Mouse (Mus musculus): Measurements from ENCODE around the gene Acp4.

Gene Acp4

DNA sequence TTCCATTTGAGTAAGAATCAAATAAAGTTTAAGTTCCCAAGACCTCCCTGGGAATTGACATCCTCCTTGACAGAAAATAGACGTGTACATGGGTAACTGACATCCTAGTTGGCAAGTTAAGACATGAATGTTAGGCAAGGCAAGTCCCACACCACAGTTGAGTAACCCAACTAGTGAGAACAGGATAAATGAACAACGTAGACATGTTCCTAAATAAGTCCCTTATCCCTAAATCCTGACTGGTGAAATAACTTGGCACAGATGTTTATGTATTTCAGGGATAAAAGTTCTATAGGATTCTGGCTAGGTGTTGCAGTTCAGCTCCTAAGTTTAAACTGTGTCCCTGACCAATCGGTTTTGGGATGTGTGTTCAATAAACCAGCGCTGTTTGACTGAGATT, 33.8 kb upstream of the Acp4 start:
- no peak for TF ChIP-seq CTCF (conservative IDR thresholded peaks at IDR 0.05; ENCODE audit: low read length)
- TF ChIP-seq NANOG (IDR thresholded peaks at IDR 0.05; ENCODE audit: borderline replicate concordance, low read length): no peak
- no peak for TF ChIP-seq POU5F1 (IDR thresholded peaks at IDR 0.05; ENCODE audit: borderline replicate concordance, low read length)
- H3K4me3 ChIP-seq (replicated peaks; ENCODE audit: low read length): no peak overlapping the region
- 0 out of 2 replicates have a peak, but pooled peaks cover 4% of the 10 kb centered on the region for H3K36me3 ChIP-seq (ENCODE audit: insufficient read depth, low read length)
- H3K9me3 ChIP-seq (ENCODE audit: low read length): peaks cover 48% of the 10 kb centered on the region
- 0 out of 2 replicates have a peak, but pooled peaks cover 8% of the 10 kb centered on the region for H3K4me1 ChIP-seq (replicated peaks; ENCODE audit: low read depth, low read length)
- no peaks in the 10 kb centered on the region for H3K27me3 ChIP-seq (ENCODE audit: insufficient read depth, low read length)

DNA sequence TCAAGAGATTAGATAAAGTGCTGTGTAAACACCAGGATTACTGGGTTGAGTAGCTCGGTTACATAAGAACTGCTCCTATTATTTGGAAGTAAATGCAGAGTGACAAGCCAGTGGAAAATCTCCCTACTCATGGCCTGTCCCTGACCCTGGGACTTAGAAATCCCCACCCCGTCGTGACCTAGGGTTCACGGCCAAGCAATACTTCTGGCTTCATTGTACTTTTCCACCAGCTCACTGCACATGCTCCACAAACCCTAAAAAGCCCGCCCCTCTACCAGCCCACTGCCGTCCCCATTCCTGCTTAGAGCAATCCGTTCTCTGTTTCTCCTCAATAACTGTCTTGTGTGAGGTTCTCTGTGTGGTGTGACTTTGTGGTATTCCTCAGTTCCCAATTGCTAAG, 30.6 kb upstream of the Acp4 start:
- TF ChIP-seq CTCF (conservative IDR thresholded peaks at IDR 0.05; ENCODE audit: low read length) (no peak), NANOG (IDR thresholded peaks at IDR 0.05; ENCODE audit: borderline replicate concordance, low read length) (no peak), POU5F1 (IDR thresholded peaks at IDR 0.05; ENCODE audit: borderline replicate concordance, low read length) (no peak)

DNA sequence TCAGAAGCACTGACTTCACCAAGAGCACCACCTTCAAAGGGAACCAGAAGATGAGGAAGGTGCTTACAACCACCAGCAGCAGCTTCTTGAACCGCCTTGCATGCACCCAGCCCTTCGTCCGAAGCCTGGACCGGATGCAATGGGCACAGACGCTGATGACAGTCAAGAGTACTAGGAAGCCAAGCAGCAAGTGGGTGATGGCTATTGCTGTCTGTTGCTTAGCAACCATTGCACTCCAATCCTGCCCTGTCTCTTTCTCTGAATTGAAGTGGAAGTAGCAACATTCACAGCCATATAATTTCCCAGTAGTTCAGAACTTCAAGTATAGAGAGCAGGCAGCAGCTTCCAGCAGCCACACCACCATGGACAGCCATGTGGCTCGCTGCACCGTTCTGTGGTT, 24.4 kb upstream of the Acp4 start:
- Histone ChIP-seq H3K4me3 (replicated peaks; ENCODE audit: low read length) (no peak overlapping the region), H3K4me1 (replicated peaks; ENCODE audit: low read depth, low read length) (peaks cover 12% of the 10 kb centered on the region), H3K27me3 (ENCODE audit: insufficient read depth, low read length) (no peaks in the 10 kb centered on the region), H3K36me3 (ENCODE audit: insufficient read depth, low read length) (no peaks in the 10 kb centered on the region), H3K9me3 (ENCODE audit: low read length) (no peaks in the 10 kb centered on the region)
- TF ChIP-seq POU5F1 (IDR thresholded peaks at IDR 0.05; ENCODE audit: borderline replicate concordance, low read length) (no peak), NANOG (IDR thresholded peaks at IDR 0.05; ENCODE audit: borderline replicate concordance, low read length) (no peak), CTCF (conservative IDR thresholded peaks at IDR 0.05; ENCODE audit: low read length) (no peak)

More for the DNA sequence above, 30.6 kb upstream of the Acp4 start:
- H3K27me3 ChIP-seq (ENCODE audit: insufficient read depth, low read length): no peaks in the 10 kb centered on the region
- H3K36me3 ChIP-seq (ENCODE audit: insufficient read depth, low read length): 0 out of 2 replicates have a peak, but pooled peaks cover 4% of the 10 kb centered on the region
- H3K9me3 ChIP-seq (ENCODE audit: low read length): peaks cover 28% of the 10 kb centered on the region
- peaks cover 8% of the 10 kb centered on the region; the same call in 1 of the 2 replicates for H3K4me1 ChIP-seq (replicated peaks; ENCODE audit: low read depth, low read length)
- no peak overlapping the region for H3K4me3 ChIP-seq (replicated peaks; ENCODE audit: low read length)

DNA sequence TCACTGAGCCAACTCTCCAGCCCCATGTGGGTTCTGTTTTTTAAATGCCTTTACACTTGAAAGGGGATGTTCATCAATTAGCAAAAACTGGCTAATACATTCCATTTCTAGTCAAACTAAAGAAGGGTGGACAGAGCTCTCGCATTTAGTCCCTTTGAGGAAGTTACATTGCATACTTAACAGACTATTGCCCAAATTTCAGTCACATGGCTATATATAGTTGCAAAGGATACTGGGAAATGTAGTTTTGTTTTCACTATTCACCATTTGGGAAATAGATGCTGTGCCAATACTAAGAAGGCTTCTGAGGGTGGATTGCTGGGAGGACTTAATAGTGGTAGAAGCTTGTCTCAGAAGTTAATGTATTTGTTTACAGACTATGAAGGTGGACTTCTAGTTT, 23.8 kb upstream of the Acp4 start:
- H3K36me3 ChIP-seq (ENCODE audit: insufficient read depth, low read length): no peaks in the 10 kb centered on the region
- peaks cover 15% of the 10 kb centered on the region for H3K4me1 ChIP-seq (replicated peaks; ENCODE audit: low read depth, low read length)
- H3K9me3 ChIP-seq (ENCODE audit: low read length): no peaks in the 10 kb centered on the region
- H3K27me3 ChIP-seq (ENCODE audit: insufficient read depth, low read length): no peaks in the 10 kb centered on the region
- no peak overlapping the region for H3K4me3 ChIP-seq (replicated peaks; ENCODE audit: low read length)
- TF ChIP-seq POU5F1 (IDR thresholded peaks at IDR 0.05; ENCODE audit: borderline replicate concordance, low read length) (no peak), NANOG (IDR thresholded peaks at IDR 0.05; ENCODE audit: borderline replicate concordance, low read length) (no peak), CTCF (conservative IDR thresholded peaks at IDR 0.05; ENCODE audit: low read length) (no peak)

DNA sequence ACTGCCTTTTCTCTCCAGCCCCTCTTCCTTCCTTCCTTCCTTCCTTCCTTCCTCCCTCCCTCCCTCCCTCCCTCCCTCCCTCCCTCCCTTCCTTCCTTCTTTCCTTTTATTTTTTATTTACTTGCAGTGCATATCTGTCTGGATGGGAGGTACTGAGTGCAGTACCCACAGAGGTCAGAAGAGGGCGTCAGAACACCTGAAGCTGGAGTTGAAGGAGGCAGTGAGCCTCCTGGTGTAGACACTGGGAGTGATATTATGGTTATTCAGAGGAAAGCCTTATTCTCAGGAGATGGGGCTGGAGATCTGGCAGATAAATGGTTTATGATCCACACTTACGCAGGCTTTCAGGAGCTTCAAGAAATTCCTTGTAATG, 20.1 kb upstream of the Acp4 start:
- no peaks in the 10 kb centered on the region for H3K9me3 ChIP-seq (ENCODE audit: low read length)
- no peaks in the 10 kb centered on the region for H3K36me3 ChIP-seq (ENCODE audit: insufficient read depth, low read length)
- H3K27me3 ChIP-seq (ENCODE audit: insufficient read depth, low read length): no peaks in the 10 kb centered on the region
- TF ChIP-seq CTCF (conservative IDR thresholded peaks at IDR 0.05; ENCODE audit: low read length) (peak; percentile 51), POU5F1 (IDR thresholded peaks at IDR 0.05; ENCODE audit: borderline replicate concordance, low read length) (no peak), NANOG (IDR thresholded peaks at IDR 0.05; ENCODE audit: borderline replicate concordance, low read length) (no peak)
- H3K4me1 ChIP-seq (replicated peaks; ENCODE audit: low read depth, low read length): peaks cover 48% of the 10 kb centered on the region
- H3K4me3 ChIP-seq (replicated peaks; ENCODE audit: low read length): no peak overlapping the region

DNA sequence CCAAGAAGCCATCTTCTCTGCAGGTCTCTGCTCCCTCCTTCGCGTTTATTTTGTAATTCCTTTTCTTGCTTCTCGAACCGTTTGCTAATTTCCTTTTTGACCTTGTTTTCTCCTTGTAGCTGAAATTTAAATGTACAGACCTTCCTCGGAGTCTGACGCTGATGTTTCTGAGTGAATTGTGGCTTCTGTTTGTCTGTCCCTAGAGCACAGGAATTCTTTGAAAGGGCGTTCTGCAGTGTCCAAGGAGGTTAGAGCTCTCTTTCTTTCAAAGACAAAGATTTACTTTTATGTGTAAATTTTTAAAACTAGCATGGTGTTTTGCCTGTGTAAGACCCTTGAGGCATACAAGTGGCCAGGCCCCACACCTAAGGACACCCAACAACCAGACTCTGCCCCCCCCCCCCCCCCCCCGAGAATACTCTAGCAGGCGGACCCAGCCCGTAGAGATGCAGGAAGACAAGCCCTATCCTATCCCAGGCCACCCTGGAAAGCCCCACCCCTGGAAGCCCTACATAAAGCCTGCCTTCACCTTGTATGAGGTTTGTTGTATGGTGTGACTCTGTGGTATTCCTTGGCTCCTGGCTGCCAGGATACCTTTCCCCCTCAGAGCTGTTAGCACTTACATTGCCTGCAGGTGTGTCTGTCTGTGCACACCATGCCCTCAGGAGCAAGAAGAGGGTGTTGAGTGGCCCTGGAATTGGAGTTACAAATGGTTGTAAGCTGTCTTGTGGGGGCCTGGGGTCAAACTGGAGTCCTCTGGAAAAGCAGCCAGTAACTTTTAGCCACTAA, 19.5 kb upstream of the Acp4 start:
- Histone ChIP-seq H3K27me3 (ENCODE audit: insufficient read depth, low read length) (no peaks in the 10 kb centered on the region), H3K9me3 (ENCODE audit: low read length) (no peaks in the 10 kb centered on the region), H3K4me3 (replicated peaks; ENCODE audit: low read length) (peak overlapping the region; percentile 37; the same call in 1 of the 2 replicates), H3K4me1 (replicated peaks; ENCODE audit: low read depth, low read length) (peaks cover 54% of the 10 kb centered on the region), H3K36me3 (ENCODE audit: insufficient read depth, low read length) (no peaks in the 10 kb centered on the region)
- TF ChIP-seq POU5F1 (IDR thresholded peaks at IDR 0.05; ENCODE audit: borderline replicate concordance, low read length): no peak
- TF ChIP-seq CTCF (conservative IDR thresholded peaks at IDR 0.05; ENCODE audit: low read length): no peak
- TF ChIP-seq NANOG (IDR thresholded peaks at IDR 0.05; ENCODE audit: borderline replicate concordance, low read length): peak; percentile 32; the same call in 1 of the 2 replicates

DNA sequence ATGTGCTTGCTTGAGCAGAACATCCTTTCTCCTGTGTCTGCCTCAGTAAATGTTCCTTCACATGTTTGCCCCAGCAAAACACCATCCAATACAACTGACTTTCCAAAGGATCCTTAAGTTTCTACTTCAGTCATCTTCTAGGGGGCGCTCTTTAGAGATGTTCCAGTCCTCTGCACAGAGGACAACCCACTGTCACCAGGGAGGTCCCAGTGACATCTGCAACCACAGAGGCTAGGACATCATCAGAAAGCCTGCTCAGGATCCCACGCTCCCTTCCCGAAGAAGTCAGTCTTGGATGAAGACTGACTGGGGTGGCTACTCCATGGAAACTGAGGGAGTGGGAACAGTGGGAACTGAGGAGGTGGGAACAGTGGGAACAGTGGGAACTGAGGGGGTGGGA, 18.4 kb upstream of the Acp4 start:
- H3K9me3 ChIP-seq (ENCODE audit: low read length): no peaks in the 10 kb centered on the region
- no peaks in the 10 kb centered on the region for H3K27me3 ChIP-seq (ENCODE audit: insufficient read depth, low read length)
- H3K36me3 ChIP-seq (ENCODE audit: insufficient read depth, low read length): no peaks in the 10 kb centered on the region
- no peak overlapping the region for H3K4me3 ChIP-seq (replicated peaks; ENCODE audit: low read length)
- TF ChIP-seq POU5F1 (IDR thresholded peaks at IDR 0.05; ENCODE audit: borderline replicate concordance, low read length) (no peak), CTCF (conservative IDR thresholded peaks at IDR 0.05; ENCODE audit: low read length) (no peak), NANOG (IDR thresholded peaks at IDR 0.05; ENCODE audit: borderline replicate concordance, low read length) (no peak)
- H3K4me1 ChIP-seq (replicated peaks; ENCODE audit: low read depth, low read length): peaks cover 56% of the 10 kb centered on the region

DNA sequence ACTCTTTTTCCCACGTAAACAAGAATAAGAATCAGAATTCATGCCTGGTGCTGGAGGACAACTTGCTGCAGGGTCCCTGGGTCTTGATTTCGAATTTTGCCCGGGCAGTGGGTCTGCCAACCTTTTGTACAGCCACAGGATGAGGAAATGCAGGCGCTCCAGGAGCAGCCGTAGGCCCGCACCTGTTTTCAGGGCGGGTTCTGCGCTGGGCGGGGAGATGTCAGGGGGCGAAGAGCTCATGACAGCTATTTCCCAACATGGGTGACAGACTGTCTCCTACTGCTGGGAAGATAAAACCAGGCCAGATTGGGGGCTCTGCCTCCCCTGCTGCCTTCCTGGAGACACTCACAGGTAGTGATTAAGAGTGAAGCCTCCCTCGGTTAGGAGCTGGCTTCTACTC, 16.9 kb upstream of the Acp4 start:
- TF ChIP-seq CTCF (conservative IDR thresholded peaks at IDR 0.05; ENCODE audit: low read length) (no peak), POU5F1 (IDR thresholded peaks at IDR 0.05; ENCODE audit: borderline replicate concordance, low read length) (no peak), NANOG (IDR thresholded peaks at IDR 0.05; ENCODE audit: borderline replicate concordance, low read length) (no peak)
- Histone ChIP-seq H3K36me3 (ENCODE audit: insufficient read depth, low read length) (no peaks in the 10 kb centered on the region), H3K9me3 (ENCODE audit: low read length) (no peaks in the 10 kb centered on the region), H3K27me3 (ENCODE audit: insufficient read depth, low read length) (no peaks in the 10 kb centered on the region), H3K4me1 (replicated peaks; ENCODE audit: low read depth, low read length) (peaks cover 56% of the 10 kb centered on the region), H3K4me3 (replicated peaks; ENCODE audit: low read length) (peak overlapping the region; percentile 50)
